Mouse (Mus musculus): Measurements from ENCODE around the gene Olfr1122. TPM values are rescaled to one million over a fixed set of nuclear protein-coding genes. Genes with fewer than 3 reads are reported as not detected.
"Not testable (repeated sequence)": the region's sequence is repeated elsewhere in the genome, so short reads cannot be mapped to it uniquely, and the experiment has no call there.

Gene Olfr1122
- not detected in 2 replicates for polyA plus RNA-seq (2015; fragmentation: Nextera tagmentation; extraction: Ambion mirVana)

DNA sequence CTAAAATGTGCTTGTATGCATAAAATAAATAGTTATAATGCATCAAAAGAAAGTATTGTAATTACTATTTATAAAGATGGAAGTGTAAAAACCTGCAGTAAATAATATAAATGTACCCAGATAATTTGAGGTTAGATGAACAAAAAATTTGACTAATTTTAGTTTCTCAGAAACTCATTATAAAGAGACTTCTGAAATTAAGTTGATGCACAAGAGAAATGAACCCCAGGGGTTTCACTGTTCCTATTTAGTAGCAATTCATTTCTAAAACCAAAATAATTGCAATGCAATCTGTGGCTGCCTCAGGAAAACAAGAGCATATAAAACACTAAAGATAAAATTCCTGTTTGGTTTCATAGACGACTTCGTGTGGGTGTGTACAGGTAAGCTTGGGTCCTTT is at the start of gene Olfr1122:
Gene Olfr1122, plus strand, starts transcription at position 301 of the 400 bp plus-strand sequence.
- H3K27ac ChIP-seq: no peak within 1 kb of the TSS

DNA sequence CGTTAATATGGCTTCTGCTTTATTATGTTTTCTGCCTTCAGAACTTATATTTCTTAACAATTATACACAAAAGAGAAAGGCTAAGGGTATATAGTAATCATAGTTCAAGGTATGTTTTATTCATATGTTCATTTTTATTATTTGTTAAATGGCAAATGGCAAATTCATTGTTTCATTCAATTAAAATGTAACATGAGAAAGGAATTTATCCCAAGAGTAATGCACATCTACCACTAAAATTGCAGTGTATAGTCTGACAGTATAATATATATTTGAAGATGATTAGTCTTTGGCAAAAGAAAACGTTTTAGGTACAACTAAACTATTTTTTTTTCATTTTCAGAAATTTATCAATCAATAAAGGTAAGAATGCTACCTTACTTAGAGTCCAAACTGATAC is 31.1 kb upstream of the Olfr1122 start, which contains the start of gene Olfr1120:
Gene Olfr1120, plus strand, starts transcription at position 301 of the 400 bp plus-strand sequence.
- Histone ChIP-seq H3K36me3 (no peaks in the 10 kb centered on the region), H3K4me3 (replicated peaks) (no peak within 1 kb of the TSS), H3K4me2 (replicated peaks) (no peak within 1 kb of the TSS), H3K27ac (no peak within 1 kb of the TSS), H3K9ac (no peak within 1 kb of the TSS), H3K4me1 (replicated peaks) (no peaks in the 10 kb centered on the region), H3K27me3 (replicated peaks) (no peaks in the 10 kb centered on the region), H3K9me3 (no peaks in the 10 kb centered on the region)
- WGBS: 54% methylated on average over 2 of the region's 2 CpGs
- ATAC-seq: no peak

More for the DNA sequence above, at the start of gene Olfr1122:
- no peak within 1 kb of the TSS for H3K4me3 ChIP-seq (replicated peaks)
- no peaks in the 10 kb centered on the region for H3K9me3 ChIP-seq
- no peaks in the 10 kb centered on the region for H3K27me3 ChIP-seq (replicated peaks)
- H3K9ac ChIP-seq: no peak within 1 kb of the TSS
- no peak within 1 kb of the TSS for H3K4me2 ChIP-seq (replicated peaks)
- no peaks in the 10 kb centered on the region for H3K36me3 ChIP-seq
- no peaks in the 10 kb centered on the region for H3K4me1 ChIP-seq (replicated peaks)
- WGBS: 80% methylated on average over 2 of the region's 2 CpGs
- no peak for ATAC-seq

DNA sequence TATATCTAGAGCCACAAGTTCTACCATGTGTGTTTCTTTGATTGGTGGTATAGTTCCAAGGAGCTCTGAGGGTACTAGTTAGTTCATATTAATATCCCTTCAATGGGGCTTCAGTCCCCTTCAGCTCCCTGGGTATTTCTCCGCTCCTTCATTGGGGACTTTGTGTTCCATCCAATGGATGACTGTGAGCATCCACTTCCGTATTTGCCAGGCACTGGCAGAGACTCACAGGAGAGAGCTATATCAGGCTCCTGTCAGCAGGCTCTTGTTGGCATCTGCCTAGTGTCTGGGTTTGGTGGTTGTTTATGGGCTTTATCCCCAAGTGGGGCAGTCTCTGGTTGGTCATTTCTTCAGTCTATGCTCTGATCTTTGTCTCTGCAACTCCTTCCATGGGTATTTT is 25.5 kb upstream of the Olfr1122 start:
- not testable (repeated sequence) for H3K36me3 ChIP-seq; H3K9ac ChIP-seq; H3K4me1 ChIP-seq (replicated peaks); H3K9me3 ChIP-seq; H3K27me3 ChIP-seq (replicated peaks); H3K27ac ChIP-seq; H3K4me3 ChIP-seq (replicated peaks); H3K4me2 ChIP-seq (replicated peaks); ATAC-seq
- 94% methylated on average over 2 of the region's 2 CpGs for whole genome bisulfite sequencing

DNA sequence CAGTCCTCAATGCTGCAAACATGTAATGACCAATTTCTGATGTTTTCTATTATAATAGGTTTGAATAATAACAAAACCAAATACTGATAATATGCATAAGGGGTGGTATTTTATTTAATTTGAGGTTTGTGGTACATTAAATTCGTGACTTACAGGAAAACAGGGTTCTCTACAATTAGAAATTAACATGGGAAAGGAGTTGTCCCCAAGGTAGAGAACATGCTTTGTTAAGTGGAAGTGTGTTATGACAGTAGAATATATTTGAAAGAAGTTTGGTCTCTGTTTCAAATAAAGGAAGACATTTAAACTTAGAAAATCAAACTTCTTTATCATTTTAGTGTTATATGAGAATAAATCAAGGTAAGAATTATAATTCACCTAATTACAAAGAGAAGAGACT is 16.1 kb upstream of the Olfr1122 start, which contains the start of gene Olfr1121:
Gene Olfr1121, plus strand, starts transcription at position 301 of the 400 bp plus-strand sequence.
- no peak for ATAC-seq
- Histone ChIP-seq H3K4me3 (replicated peaks) (no peak within 1 kb of the TSS), H3K27me3 (replicated peaks) (no peaks in the 10 kb centered on the region), H3K4me1 (replicated peaks) (no peaks in the 10 kb centered on the region), H3K9ac (no peak within 1 kb of the TSS), H3K27ac (no peak within 1 kb of the TSS), H3K4me2 (replicated peaks) (no peak within 1 kb of the TSS), H3K36me3 (no peaks in the 10 kb centered on the region), H3K9me3 (no peaks in the 10 kb centered on the region)
- WGBS: 39% methylated on average over 1 of the region's 1 CpGs

DNA sequence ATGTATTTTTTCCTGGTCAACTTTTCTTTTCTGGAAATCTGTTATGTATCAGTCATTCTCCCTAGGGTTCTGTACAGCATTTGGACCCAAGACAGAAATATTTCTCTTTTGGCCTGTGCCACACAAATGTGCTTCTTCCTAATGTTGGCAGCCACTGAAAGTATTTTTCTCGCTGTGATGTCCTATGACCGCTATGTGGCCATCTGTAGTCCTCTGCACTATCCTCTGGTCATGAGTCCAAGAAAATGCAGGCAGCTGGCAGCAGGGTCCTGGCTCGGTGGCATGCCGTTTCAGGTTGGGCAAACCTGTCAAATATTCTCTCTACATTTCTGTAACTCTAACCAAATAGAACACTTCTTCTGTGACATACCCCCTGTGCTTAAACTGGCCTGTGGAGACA is 13.9 kb upstream of the Olfr1122 start:
- Histone ChIP-seq H3K9ac (no peak overlapping the region), H3K27me3 (replicated peaks) (no peaks in the 10 kb centered on the region), H3K36me3 (no peaks in the 10 kb centered on the region), H3K4me2 (replicated peaks) (no peak overlapping the region), H3K9me3 (no peaks in the 10 kb centered on the region), H3K27ac (no peak overlapping the region), H3K4me3 (replicated peaks) (no peak overlapping the region), H3K4me1 (replicated peaks) (no peaks in the 10 kb centered on the region)
- no peak for ATAC-seq
- 88% methylated on average over 4 of the region's 4 CpGs for WGBS

DNA sequence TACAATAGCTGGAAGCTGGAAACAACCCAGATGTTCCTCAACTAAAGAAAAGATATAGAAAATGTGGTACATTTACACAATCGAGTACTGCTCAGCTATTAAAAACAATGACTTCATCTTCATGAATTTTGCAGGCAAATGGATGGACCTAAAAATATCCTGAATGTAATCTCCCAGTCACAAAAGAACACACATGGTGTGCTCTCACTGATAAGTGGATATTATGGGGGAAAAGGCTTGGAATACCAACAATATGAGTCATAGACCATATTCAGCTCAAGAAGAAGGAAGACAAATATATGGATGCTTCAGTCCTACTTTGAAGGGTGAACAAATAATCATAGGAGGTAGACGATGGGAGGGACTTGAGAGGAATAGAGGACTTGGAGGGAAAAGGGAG is 1.7 kb upstream of the Olfr1122 start:
- Histone ChIP-seq H3K9ac (no peak overlapping the region), H3K27me3 (replicated peaks) (no peaks in the 10 kb centered on the region), H3K4me3 (replicated peaks) (no peak overlapping the region), H3K36me3 (no peaks in the 10 kb centered on the region), H3K4me1 (replicated peaks) (no peaks in the 10 kb centered on the region), H3K4me2 (replicated peaks) (no peak overlapping the region), H3K9me3 (no peaks in the 10 kb centered on the region), H3K27ac (no peak overlapping the region)
- 72% methylated on average over 2 of the region's 2 CpGs for WGBS
- ATAC-seq: no peak

DNA sequence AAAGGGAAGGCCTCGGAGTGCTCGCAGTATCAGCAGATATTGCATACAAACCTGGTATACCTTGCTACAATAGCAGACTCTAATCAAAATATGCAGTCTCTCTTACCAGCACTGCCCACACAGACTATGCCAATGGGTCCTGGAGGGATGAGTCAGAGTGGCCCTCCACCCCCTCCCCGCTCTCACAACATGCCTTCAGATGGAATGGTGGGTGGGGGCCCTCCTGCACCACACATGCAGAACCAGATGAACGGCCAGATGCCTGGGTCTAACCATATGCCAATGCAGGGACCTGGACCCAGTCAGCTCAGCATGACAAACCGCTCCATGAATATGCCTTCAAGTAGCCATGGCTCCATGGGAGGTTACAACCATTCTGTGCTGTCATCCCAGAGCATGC is 8.0 kb downstream of the Olfr1122 start:
- not testable (repeated sequence) for H3K27me3 ChIP-seq (replicated peaks); ATAC-seq; H3K4me3 ChIP-seq (replicated peaks); H3K9ac ChIP-seq; H3K4me2 ChIP-seq (replicated peaks); H3K27ac ChIP-seq; H3K36me3 ChIP-seq; H3K4me1 ChIP-seq (replicated peaks); H3K9me3 ChIP-seq
- WGBS: 89% methylated on average over 5 of the region's 5 CpGs

DNA sequence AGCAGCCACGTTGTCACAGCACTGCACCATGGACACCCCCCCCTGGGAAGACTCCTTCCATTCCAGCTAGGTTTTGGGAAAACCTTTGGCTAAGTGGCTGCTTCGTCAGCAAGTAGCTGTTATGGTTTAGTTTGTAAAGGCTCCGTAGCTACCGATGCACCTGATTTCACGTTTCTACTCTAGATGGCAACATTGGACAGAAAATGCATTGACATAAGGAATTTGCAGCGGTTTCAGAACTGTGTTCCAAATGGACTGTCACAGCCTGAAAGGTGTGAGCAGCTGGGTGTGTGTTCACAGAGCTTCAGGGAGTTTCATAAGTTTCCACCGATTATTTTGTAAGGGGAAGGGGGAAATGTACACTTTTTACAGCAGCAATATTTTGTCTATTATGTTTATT is 9.0 kb downstream of the Olfr1122 start:
- not testable (repeated sequence) for ATAC-seq; H3K36me3 ChIP-seq; H3K4me2 ChIP-seq (replicated peaks); H3K9ac ChIP-seq; H3K27me3 ChIP-seq (replicated peaks); H3K4me3 ChIP-seq (replicated peaks); H3K27ac ChIP-seq; H3K4me1 ChIP-seq (replicated peaks); H3K9me3 ChIP-seq
- 76% methylated on average over 7 of the region's 7 CpGs for WGBS

DNA sequence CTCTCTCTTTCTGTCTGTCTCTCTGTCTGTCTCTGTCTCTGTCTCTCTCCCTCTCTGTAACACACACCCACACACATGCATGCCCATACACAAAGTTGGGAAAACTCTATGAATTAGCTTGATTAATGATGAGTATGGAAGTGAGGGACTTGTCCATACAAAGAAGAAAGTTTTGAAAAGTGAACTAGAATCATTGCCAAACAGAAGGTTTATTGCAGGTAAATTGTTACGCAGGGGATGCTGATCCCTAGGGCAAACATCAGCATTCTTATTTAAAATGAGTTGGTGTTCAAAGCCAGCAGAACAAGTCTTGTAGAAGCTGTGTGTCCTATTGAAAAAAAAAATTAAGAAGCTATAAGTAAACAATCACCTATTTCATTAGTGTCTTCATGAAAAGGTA is 30.7 kb downstream of the Olfr1122 start, which contains the start of gene Olfr1123:
Gene Olfr1123, plus strand, starts transcription at position 301 of the 400 bp plus-strand sequence.
- Histone ChIP-seq H3K4me1 (replicated peaks) (no peaks in the 10 kb centered on the region), H3K4me3 (replicated peaks) (no peak within 1 kb of the TSS), H3K27ac (no peak within 1 kb of the TSS), H3K4me2 (replicated peaks) (no peak within 1 kb of the TSS), H3K9ac (no peak within 1 kb of the TSS), H3K27me3 (replicated peaks) (no peaks in the 10 kb centered on the region), H3K36me3 (no peaks in the 10 kb centered on the region), H3K9me3 (no peaks in the 10 kb centered on the region)
- no peak for ATAC-seq
- WGBS: 74% methylated on average over 1 of the region's 1 CpGs

DNA sequence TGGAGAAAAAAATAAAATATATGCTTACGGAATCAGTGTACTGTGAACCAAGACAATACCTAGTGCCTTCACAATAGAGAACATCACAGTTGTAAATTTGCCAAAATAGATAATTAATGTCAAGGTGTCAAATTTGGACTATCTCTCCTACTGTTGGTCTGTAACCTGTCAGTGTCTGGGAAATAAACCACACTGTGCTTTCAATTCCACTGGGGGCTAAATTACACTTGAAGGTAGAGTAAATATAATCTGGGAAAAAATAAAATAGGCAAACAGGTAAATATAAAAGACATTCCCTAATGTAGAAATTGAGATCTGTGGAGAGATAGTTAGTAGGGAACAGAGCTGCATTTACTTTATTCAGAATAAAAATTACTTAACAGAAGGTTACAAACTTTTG is 44.3 kb downstream of the Olfr1122 start, which contains the start of gene Olfr1124:
Gene Olfr1124, plus strand, starts transcription at position 301 of the 400 bp plus-strand sequence.
- H3K4me3 ChIP-seq (replicated peaks): no peak within 1 kb of the TSS
- no peaks in the 10 kb centered on the region for H3K4me1 ChIP-seq (replicated peaks)
- H3K36me3 ChIP-seq: no peaks in the 10 kb centered on the region
- WGBS: 98% methylated on average over 1 of the region's 1 CpGs
- ATAC-seq: no peak
- no peaks in the 10 kb centered on the region for H3K27me3 ChIP-seq (replicated peaks)
- no peak within 1 kb of the TSS for H3K27ac ChIP-seq
- no peaks in the 10 kb centered on the region for H3K9me3 ChIP-seq
- H3K4me2 ChIP-seq (replicated peaks): no peak within 1 kb of the TSS
- no peak within 1 kb of the TSS for H3K9ac ChIP-seq

DNA sequence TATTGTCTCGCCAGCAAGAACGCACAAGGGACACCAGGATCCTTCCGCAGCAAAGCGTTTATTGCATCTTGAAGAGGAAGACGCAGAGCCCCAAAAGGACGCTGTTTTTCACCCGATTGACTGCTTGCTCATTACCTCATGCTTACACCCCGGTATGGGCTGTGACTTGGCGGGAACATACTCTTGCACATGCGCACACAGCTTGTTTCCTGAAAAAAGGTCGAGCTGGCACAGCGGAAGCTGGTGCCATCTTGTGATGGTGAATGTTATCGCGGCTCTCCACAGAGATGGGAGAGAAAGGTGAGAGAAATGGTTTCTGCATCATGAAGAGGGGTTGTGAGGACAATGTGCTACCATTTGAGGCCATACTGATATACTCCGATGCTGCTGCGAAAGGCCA is 52.1 kb downstream of the Olfr1122 start:
- Histone ChIP-seq H3K9me3 (no peaks in the 10 kb centered on the region), H3K4me2 (replicated peaks) (no peak overlapping the region), H3K27me3 (replicated peaks) (no peaks in the 10 kb centered on the region), H3K9ac (no peak overlapping the region), H3K4me1 (replicated peaks) (no peaks in the 10 kb centered on the region), H3K4me3 (replicated peaks) (no peak overlapping the region), H3K36me3 (no peaks in the 10 kb centered on the region), H3K27ac (no peak overlapping the region)
- 90% methylated on average over 16 of the region's 16 CpGs for WGBS
- no peak for ATAC-seq

Measured in intestine, embryonic 15.5 days (tissue).